Mouse (Mus musculus): Measurements from ENCODE around the gene Rab43. TPM values are rescaled to one million over a fixed set of nuclear protein-coding genes. Genes with fewer than 3 reads are reported as not detected.

Gene Rab43
- polyA plus RNA-seq, 1 experiment from 2014 or later = 8.9 TPM

DNA sequence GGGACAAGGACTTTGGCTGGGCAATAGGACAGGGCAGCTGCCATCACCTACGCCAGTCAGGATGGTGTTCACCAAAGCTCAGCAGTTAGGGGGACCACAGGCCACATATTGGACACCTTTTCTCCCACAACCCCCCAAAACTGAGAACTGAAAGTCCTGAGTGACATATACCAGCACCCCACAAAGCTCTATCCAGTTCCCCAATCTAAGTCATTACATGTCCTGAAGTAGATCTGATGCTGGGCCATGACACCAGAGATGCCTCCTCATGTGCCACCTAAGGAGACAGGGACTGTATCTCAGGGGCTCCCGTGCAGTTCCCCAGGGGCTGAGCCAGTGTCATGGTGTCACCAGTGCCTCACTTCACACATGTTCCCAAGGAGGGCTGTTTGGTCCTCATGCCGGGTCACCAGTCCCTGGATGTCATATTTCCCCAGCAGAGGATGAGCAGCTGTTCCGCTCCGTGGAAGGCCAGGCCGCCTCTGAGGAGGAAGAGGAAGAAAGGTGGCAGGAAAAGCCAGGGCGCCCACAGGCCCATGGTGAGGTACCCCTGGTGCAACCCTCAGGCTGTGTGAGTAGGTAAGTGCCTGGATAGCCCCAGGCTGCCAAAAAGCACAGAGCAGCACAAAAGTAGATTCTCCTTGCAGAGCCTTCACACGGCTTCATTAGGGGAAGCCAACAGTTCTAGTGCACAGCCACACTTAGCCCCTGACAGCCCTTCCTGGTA, 61.6 kb downstream of the Rab43 start:
- no peaks in the 10 kb centered on the region for H3K9me3 ChIP-seq (ENCODE audit: control insufficient read depth, low read length)
- 93% methylated on average over 8 of the region's 8 CpGs for WGBS
- ATAC-seq (ENCODE audit: low read depth) = no peak
- no peaks in the 10 kb centered on the region for H3K4me1 ChIP-seq (ENCODE audit: control insufficient read depth, insufficient read depth, low read length)
- no peaks in the 10 kb centered on the region for H3K36me3 ChIP-seq (ENCODE audit: control insufficient read depth, insufficient read depth, low read length)
- H3K27ac ChIP-seq (ENCODE audit: low read depth, low read length) = no peak overlapping the region
- H3K4me2 ChIP-seq (ENCODE audit: low read depth, low read length) = no peak overlapping the region
- H3K9ac ChIP-seq (replicated peaks; ENCODE audit: low read depth, low read length) = no peak overlapping the region
- H3K4me3 ChIP-seq (ENCODE audit: low read depth, low read length) = no peak overlapping the region
- H3K27me3 ChIP-seq (ENCODE audit: control insufficient read depth, insufficient read depth, low read length) = no peaks in the 10 kb centered on the region

DNA sequence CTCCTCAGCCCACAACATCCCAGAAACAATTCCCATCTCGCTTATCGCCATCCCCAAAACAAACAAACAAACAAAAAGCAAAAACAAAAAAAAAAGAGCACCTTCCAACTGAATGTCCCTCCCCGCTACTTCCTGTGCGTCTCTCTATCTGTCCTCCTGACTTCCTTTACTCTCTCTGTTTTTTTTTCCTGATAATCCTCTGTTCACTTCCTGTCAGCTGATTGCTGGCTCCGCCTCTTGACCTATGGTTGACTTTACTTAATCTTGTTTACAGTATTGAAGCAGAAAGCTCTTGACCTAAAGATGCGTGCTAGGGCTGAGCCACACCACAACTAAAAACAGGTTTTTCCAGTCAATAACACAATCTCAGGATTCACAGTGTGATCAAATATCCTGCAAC, 63.4 kb downstream of the Rab43 start:
- no peak overlapping the region for H3K9ac ChIP-seq (replicated peaks; ENCODE audit: low read depth, low read length)
- no peaks in the 10 kb centered on the region for H3K4me1 ChIP-seq (ENCODE audit: control insufficient read depth, insufficient read depth, low read length)
- no peak for ATAC-seq (ENCODE audit: low read depth)
- H3K4me3 ChIP-seq (ENCODE audit: low read depth, low read length) = no peak overlapping the region
- H3K27me3 ChIP-seq (ENCODE audit: control insufficient read depth, insufficient read depth, low read length) = no peaks in the 10 kb centered on the region
- H3K9me3 ChIP-seq (ENCODE audit: control insufficient read depth, low read length) = no peaks in the 10 kb centered on the region
- whole genome bisulfite sequencing = 97% methylated on average over 6 of the region's 6 CpGs
- H3K4me2 ChIP-seq (ENCODE audit: low read depth, low read length) = no peak overlapping the region
- no peaks in the 10 kb centered on the region for H3K36me3 ChIP-seq (ENCODE audit: control insufficient read depth, insufficient read depth, low read length)
- no peak overlapping the region for H3K27ac ChIP-seq (ENCODE audit: low read depth, low read length)

DNA sequence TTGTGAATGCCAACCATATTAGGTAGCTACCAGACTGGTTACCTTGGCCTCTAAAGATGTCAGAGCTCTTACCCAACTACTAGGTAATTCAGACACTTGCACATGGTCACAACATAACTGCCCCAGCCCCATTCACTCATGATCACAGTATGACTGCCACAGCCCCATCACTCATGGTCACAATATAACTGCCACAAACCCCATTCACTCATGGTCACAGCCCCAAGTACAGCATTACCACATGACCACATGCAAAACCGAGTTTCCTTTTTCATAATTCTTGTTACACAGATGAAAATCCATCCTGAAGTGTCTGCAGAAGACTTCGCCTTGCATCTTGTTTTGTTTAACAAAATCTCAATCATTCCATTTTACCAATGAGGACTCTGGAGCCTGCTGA, 63.9 kb downstream of the Rab43 start:
- no peak overlapping the region for H3K9ac ChIP-seq (replicated peaks; ENCODE audit: low read depth, low read length)
- H3K27ac ChIP-seq (ENCODE audit: low read depth, low read length) = no peak overlapping the region
- no peaks in the 10 kb centered on the region for H3K27me3 ChIP-seq (ENCODE audit: control insufficient read depth, insufficient read depth, low read length)
- H3K36me3 ChIP-seq (ENCODE audit: control insufficient read depth, insufficient read depth, low read length) = no peaks in the 10 kb centered on the region
- no peaks in the 10 kb centered on the region for H3K9me3 ChIP-seq (ENCODE audit: control insufficient read depth, low read length)
- H3K4me1 ChIP-seq (ENCODE audit: control insufficient read depth, insufficient read depth, low read length) = no peaks in the 10 kb centered on the region
- H3K4me3 ChIP-seq (ENCODE audit: low read depth, low read length) = no peak overlapping the region
- H3K4me2 ChIP-seq (ENCODE audit: low read depth, low read length) = no peak overlapping the region
- 89% methylated on average over 2 of the region's 2 CpGs for WGBS
- no peak for ATAC-seq (ENCODE audit: low read depth)

DNA sequence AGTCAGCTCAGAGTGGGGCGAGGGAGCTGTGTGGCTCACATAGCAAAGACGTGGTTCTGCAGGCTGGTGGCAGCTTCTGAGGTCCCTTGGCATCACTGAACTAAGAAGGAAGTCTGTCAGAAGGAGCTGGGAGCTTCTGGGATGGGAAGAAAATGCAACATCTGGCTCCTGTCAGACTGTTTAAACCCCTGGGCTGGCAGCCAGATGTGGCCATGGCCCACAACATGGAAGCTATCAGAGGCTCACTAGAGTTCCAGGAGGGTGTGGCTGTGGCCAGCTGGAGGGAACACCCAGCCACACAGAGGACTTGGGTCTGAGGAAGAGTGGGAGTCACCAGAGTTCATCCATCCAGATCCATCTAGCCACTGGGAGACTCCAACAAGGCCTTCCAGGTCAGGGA, 65.1 kb downstream of the Rab43 start:
- no peaks in the 10 kb centered on the region for H3K9me3 ChIP-seq (ENCODE audit: control insufficient read depth, low read length)
- no peaks in the 10 kb centered on the region for H3K4me1 ChIP-seq (ENCODE audit: control insufficient read depth, insufficient read depth, low read length)
- no peak overlapping the region for H3K4me3 ChIP-seq (ENCODE audit: low read depth, low read length)
- no peak overlapping the region for H3K9ac ChIP-seq (replicated peaks; ENCODE audit: low read depth, low read length)
- WGBS = 81% methylated on average over 2 of the region's 2 CpGs
- H3K27ac ChIP-seq (ENCODE audit: low read depth, low read length) = no peak overlapping the region
- H3K36me3 ChIP-seq (ENCODE audit: control insufficient read depth, insufficient read depth, low read length) = no peaks in the 10 kb centered on the region
- ATAC-seq (ENCODE audit: low read depth) = no peak
- no peak overlapping the region for H3K4me2 ChIP-seq (ENCODE audit: low read depth, low read length)
- no peaks in the 10 kb centered on the region for H3K27me3 ChIP-seq (ENCODE audit: control insufficient read depth, insufficient read depth, low read length)

DNA sequence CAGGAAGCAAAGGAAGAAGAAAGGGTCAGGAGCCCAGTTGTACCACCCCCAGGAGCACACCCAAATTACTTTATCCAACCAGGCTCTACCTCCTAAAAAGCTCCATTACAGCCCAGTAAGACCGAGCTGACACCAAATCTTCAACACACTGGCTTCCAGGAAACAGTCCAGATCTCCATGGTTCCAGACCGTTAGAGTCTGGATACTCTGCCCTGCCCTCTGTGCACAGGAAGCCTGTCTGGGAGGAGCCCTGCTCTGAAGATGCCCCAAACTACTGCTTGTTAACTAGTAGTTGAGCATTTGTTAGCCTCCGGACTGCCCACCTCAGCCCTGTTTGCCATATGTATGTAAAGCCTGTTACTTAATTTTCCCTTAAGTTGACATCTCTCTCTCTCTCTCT, 65.9 kb downstream of the Rab43 start:
- ATAC-seq (ENCODE audit: low read depth) = no peak
- H3K36me3 ChIP-seq (ENCODE audit: control insufficient read depth, insufficient read depth, low read length) = no peaks in the 10 kb centered on the region
- H3K27ac ChIP-seq (ENCODE audit: low read depth, low read length) = no peak overlapping the region
- no peak overlapping the region for H3K4me2 ChIP-seq (ENCODE audit: low read depth, low read length)
- H3K9me3 ChIP-seq (ENCODE audit: control insufficient read depth, low read length) = no peaks in the 10 kb centered on the region
- WGBS = 67% methylated on average over 3 of the region's 3 CpGs
- no peaks in the 10 kb centered on the region for H3K4me1 ChIP-seq (ENCODE audit: control insufficient read depth, insufficient read depth, low read length)
- no peak overlapping the region for H3K9ac ChIP-seq (replicated peaks; ENCODE audit: low read depth, low read length)
- no peak overlapping the region for H3K4me3 ChIP-seq (ENCODE audit: low read depth, low read length)
- no peaks in the 10 kb centered on the region for H3K27me3 ChIP-seq (ENCODE audit: control insufficient read depth, insufficient read depth, low read length)

DNA sequence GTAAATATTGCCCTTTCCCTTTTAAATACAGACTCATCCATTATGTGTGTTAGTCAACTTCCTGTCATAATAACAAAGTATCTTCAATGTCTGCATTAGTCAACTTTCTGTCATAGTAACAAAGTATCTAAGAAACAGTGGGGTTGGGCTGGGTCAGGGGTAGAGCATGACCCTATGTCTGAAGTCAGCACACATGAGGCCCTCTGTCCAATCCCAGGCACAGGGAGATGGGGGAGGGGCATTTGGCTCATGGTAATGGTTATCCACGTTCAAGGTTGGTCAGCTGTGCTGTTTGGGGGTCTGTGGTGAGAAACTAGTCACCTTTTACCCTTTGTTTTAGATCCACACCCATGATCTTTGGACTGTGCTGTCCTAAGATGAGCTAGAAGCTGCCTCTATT, 66.7 kb downstream of the Rab43 start:
- Histone ChIP-seq H3K9ac (replicated peaks; ENCODE audit: low read depth, low read length) (no peak overlapping the region), H3K4me1 (ENCODE audit: control insufficient read depth, insufficient read depth, low read length) (no peaks in the 10 kb centered on the region), H3K9me3 (ENCODE audit: control insufficient read depth, low read length) (no peaks in the 10 kb centered on the region), H3K27ac (ENCODE audit: low read depth, low read length) (no peak overlapping the region), H3K4me3 (ENCODE audit: low read depth, low read length) (no peak overlapping the region), H3K36me3 (ENCODE audit: control insufficient read depth, insufficient read depth, low read length) (no peaks in the 10 kb centered on the region), H3K27me3 (ENCODE audit: control insufficient read depth, insufficient read depth, low read length) (no peaks in the 10 kb centered on the region), H3K4me2 (ENCODE audit: low read depth, low read length) (no peak overlapping the region)
- ATAC-seq (ENCODE audit: low read depth) = no peak
- 29% methylated on average over 1 of the region's 1 CpGs for WGBS

DNA sequence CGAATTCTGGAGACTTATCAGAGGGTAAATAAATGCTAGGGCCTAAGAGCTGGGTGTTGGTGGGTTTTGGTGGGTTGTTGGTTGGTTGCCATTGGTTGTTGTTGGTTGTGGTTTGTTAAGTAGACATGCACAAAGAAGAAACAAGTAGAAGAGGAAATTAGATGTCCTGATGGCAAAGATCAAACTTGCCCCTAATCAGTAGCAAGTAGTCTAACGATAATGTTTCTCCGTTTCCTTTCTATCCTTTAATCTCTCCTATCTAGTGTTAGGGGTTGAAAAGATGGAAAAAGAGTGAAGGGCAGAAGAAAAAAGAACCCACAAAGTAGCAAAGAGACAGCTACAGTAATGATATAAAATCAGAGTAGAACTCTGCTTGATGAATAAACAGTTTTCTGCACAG, 67.3 kb downstream of the Rab43 start:
- no peak overlapping the region for H3K4me2 ChIP-seq (ENCODE audit: low read depth, low read length)
- no peak overlapping the region for H3K9ac ChIP-seq (replicated peaks; ENCODE audit: low read depth, low read length)
- H3K4me3 ChIP-seq (ENCODE audit: low read depth, low read length) = no peak overlapping the region
- no peaks in the 10 kb centered on the region for H3K9me3 ChIP-seq (ENCODE audit: control insufficient read depth, low read length)
- H3K27ac ChIP-seq (ENCODE audit: low read depth, low read length) = no peak overlapping the region
- no peak for ATAC-seq (ENCODE audit: low read depth)
- H3K27me3 ChIP-seq (ENCODE audit: control insufficient read depth, insufficient read depth, low read length) = no peaks in the 10 kb centered on the region
- no peaks in the 10 kb centered on the region for H3K4me1 ChIP-seq (ENCODE audit: control insufficient read depth, insufficient read depth, low read length)
- 92% methylated on average over 3 of the region's 3 CpGs for WGBS
- H3K36me3 ChIP-seq (ENCODE audit: control insufficient read depth, insufficient read depth, low read length) = no peaks in the 10 kb centered on the region

DNA sequence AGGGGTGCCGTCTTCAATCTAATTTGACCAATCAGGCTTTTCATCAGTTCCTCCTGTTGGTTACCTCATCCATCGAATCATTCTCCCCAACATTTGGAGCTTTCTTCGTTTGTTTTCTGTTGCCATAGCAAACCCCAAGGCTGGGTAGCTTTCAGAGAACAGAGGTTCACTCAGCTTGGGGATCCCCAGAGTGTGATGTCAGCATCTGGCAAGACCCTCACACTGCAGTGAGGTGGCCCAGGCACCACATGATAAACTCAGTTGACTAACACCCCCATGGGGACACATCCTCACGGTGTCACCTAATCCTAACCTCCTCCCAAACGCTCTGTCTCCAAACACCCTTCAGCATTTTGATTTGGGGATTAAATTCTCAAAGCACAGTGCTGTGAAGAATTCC, 68.7 kb downstream of the Rab43 start:
- Histone ChIP-seq H3K27me3 (ENCODE audit: control insufficient read depth, insufficient read depth, low read length) (no peaks in the 10 kb centered on the region), H3K9me3 (ENCODE audit: control insufficient read depth, low read length) (no peaks in the 10 kb centered on the region), H3K4me1 (ENCODE audit: control insufficient read depth, insufficient read depth, low read length) (no peaks in the 10 kb centered on the region), H3K4me3 (ENCODE audit: low read depth, low read length) (no peak overlapping the region), H3K4me2 (ENCODE audit: low read depth, low read length) (no peak overlapping the region), H3K27ac (ENCODE audit: low read depth, low read length) (no peak overlapping the region), H3K36me3 (ENCODE audit: control insufficient read depth, insufficient read depth, low read length) (no peaks in the 10 kb centered on the region), H3K9ac (replicated peaks; ENCODE audit: low read depth, low read length) (no peak overlapping the region)
- 79% methylated on average over 5 of the region's 5 CpGs for WGBS
- no peak for ATAC-seq (ENCODE audit: low read depth)

DNA sequence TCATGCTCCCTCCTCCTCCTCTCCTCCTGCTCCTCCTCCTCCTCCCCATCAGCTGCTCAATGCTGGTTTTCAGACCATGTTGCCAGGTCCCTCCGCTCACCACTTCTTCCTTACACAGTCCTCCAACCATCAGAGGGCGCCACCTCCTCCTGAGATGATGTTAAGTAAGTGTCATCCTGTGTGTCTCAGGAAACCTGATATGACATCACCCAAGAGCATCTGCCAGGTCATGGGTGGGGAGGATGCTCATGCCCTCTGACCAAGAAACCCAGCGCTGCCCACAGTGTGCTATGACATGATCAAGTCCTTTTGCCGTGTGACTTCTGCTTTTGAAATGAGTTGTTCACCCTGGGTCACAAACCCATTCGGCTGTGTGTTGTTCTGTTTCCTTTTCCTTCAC, 69.2 kb downstream of the Rab43 start:
- Histone ChIP-seq H3K4me3 (ENCODE audit: low read depth, low read length) (no peak overlapping the region), H3K36me3 (ENCODE audit: control insufficient read depth, insufficient read depth, low read length) (no peaks in the 10 kb centered on the region), H3K4me1 (ENCODE audit: control insufficient read depth, insufficient read depth, low read length) (no peaks in the 10 kb centered on the region), H3K9ac (replicated peaks; ENCODE audit: low read depth, low read length) (no peak overlapping the region), H3K4me2 (ENCODE audit: low read depth, low read length) (no peak overlapping the region), H3K27me3 (ENCODE audit: control insufficient read depth, insufficient read depth, low read length) (no peaks in the 10 kb centered on the region), H3K27ac (ENCODE audit: low read depth, low read length) (no peak overlapping the region), H3K9me3 (ENCODE audit: control insufficient read depth, low read length) (no peaks in the 10 kb centered on the region)
- WGBS = 86% methylated on average over 5 of the region's 5 CpGs
- no peak for ATAC-seq (ENCODE audit: low read depth)

Measured in neural tube, embryonic 14.5 days (tissue).